Mouse (Mus musculus): ENCODE measurements around the gene Elmo1. TPM values are rescaled to one million over a fixed set of nuclear protein-coding genes. Genes with fewer than 3 reads are reported as not detected.

Gene Elmo1
- total and polyA plus RNA-seq, 3 experiments: 5.2 to 7.6 TPM; not detected in 1

DNA sequence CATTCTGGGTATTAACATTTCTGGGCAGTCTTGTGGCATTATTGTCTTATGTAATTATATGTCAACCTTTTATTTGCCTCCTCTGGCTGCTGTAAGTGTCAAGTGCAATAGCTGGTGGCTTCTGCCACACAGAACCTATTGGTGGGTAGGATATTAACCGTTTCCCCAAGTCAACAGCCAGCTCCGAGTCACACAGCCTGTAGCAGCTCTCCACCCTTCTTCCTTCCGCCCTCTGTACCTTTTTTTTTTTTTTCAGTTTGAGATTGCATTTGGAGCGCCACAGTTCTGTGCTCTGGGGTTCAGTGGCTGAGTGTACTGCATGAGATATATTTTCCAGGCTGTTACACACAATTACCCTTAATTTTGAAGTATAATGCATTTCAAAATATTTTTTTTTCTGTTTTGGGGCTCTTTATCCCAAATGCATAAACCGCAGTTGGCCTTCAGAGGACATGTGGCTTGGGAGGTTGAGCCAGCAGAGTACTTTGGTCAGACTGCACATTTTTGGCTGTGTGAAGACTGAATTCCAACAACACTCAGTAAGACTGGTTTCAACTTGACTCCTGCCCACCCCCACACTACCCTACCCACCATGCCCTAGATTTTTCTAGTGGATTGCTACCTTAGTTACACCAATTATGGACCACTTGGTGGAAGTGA lies 7.7 kb downstream of the Elmo1 start:
- no peaks in the 10 kb centered on the region for H3K27me3 ChIP-seq (ENCODE audit: control insufficient read depth in 1 of 2, insufficient read depth in 2 of 2, low read length in 2 of 2)
- no peak for TF ChIP-seq ZNF384 (IDR thresholded peaks at IDR 0.05; ENCODE audit: low read depth, low read length)
- TF ChIP-seq ZKSCAN1 (IDR thresholded peaks at IDR 0.05; ENCODE audit: low read depth, low read length): no peak
- TF ChIP-seq POLR2AphosphoS2 (IDR thresholded peaks at IDR 0.05; ENCODE audit: low read length): no peak
- H3K36me3 ChIP-seq (ENCODE audit: control insufficient read depth in 1 of 2, insufficient read depth in 2 of 2, low read length in 2 of 2): no peaks in the 10 kb centered on the region
- no peak overlapping the region for H3K27ac ChIP-seq (ENCODE audit: control insufficient read depth, low read depth, low read length)
- no peaks in the 10 kb centered on the region for H3K79me2 ChIP-seq (ENCODE audit: control insufficient read depth, insufficient read depth, low read length, poor library complexity)
- no peak overlapping the region for H3K4me3 ChIP-seq (ENCODE audit: control insufficient read depth in 1 of 2, insufficient read depth in 1 of 2, low read depth in 2 of 2, low read length in 2 of 2)
- H3K4me1 ChIP-seq (ENCODE audit: control insufficient read depth in 1 of 2, insufficient read depth in 2 of 2, low read length in 2 of 2): no peaks in the 10 kb centered on the region; a peak in 1 of 4 replicates
- no peak overlapping the region for H3K9ac ChIP-seq (ENCODE audit: control insufficient read depth, low read depth, low read length, poor library complexity, severe bottlenecking)
- no peaks in the 10 kb centered on the region for H3K9me3 ChIP-seq (replicated peaks; ENCODE audit: insufficient read depth, low read length)
- DNase-seq (ENCODE audit: low read depth, low spot score): no peak

DNA sequence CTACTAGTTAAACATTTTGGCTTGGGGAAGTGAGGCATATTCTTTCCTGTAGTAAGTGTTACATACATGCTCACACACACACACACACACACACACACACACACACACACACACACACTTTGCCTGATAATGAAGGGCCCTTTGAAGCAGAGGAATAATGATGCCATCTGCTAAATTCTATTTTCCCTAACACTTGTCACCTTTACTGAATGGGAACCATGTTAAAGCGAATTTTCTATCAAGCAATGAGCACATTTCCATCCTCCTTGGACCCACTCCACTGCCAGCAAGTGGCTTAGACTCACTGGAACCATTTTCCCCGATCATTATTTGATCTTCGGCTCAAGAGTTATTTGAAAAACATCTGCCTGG lies 8.2 kb downstream of the Elmo1 start:
- H3K9me3 ChIP-seq (replicated peaks; ENCODE audit: insufficient read depth, low read length): no peaks in the 10 kb centered on the region
- H3K79me2 ChIP-seq (ENCODE audit: control insufficient read depth, insufficient read depth, low read length, poor library complexity): no peaks in the 10 kb centered on the region
- TF ChIP-seq MAX (IDR thresholded peaks at IDR 0.05; ENCODE audit: low read length) (no peak), SMC3 (IDR thresholded peaks at IDR 0.05; ENCODE audit: low read depth, low read length) (no peak), GATA1 (IDR thresholded peaks at IDR 0.05; ENCODE audit: low read depth, low read length) (no peak), ZNF384 (IDR thresholded peaks at IDR 0.05; ENCODE audit: low read depth, low read length) (no peak), MAZ (IDR thresholded peaks at IDR 0.05; ENCODE audit: low read depth, low read length) (no peak), ZC3H11A (IDR thresholded peaks at IDR 0.05; ENCODE audit: low read depth, low read length) (no peak), EP300 (IDR thresholded peaks at IDR 0.05; ENCODE audit: low read depth in 1 of 2, low read length in 2 of 2) (no peak), HCFC1 (IDR thresholded peaks at IDR 0.05; ENCODE audit: low read depth, low read length) (no peak), USF2 (IDR thresholded peaks at IDR 0.05; ENCODE audit: borderline replicate concordance in 1 of 2, insufficient read depth in 1 of 2, low read depth in 1 of 2, low read length in 2 of 2) (no peak), ZKSCAN1 (IDR thresholded peaks at IDR 0.05; ENCODE audit: low read depth, low read length) (no peak), CHD2 (IDR thresholded peaks at IDR 0.05; ENCODE audit: low read length) (no peak), TAL1 (IDR thresholded peaks at IDR 0.05; ENCODE audit: low read length) (no peak), RAD21 (IDR thresholded peaks at IDR 0.05; ENCODE audit: low read depth, low read length) (no peak), TCF12 (IDR thresholded peaks at IDR 0.05; ENCODE audit: low read depth, low read length) (no peak), ZMIZ1 (IDR thresholded peaks at IDR 0.05; ENCODE audit: low read depth, low read length) (no peak)
- H3K27ac ChIP-seq (ENCODE audit: control insufficient read depth, low read depth, low read length): no peak overlapping the region
- H3K36me3 ChIP-seq (ENCODE audit: control insufficient read depth in 1 of 2, insufficient read depth in 2 of 2, low read length in 2 of 2): no peaks in the 10 kb centered on the region
- H3K27me3 ChIP-seq (ENCODE audit: control insufficient read depth in 1 of 2, insufficient read depth in 2 of 2, low read length in 2 of 2): no peaks in the 10 kb centered on the region
- no peak overlapping the region for H3K4me3 ChIP-seq (ENCODE audit: control insufficient read depth in 1 of 2, insufficient read depth in 1 of 2, low read depth in 2 of 2, low read length in 2 of 2)
- H3K9ac ChIP-seq (ENCODE audit: control insufficient read depth, low read depth, low read length, poor library complexity, severe bottlenecking): no peak overlapping the region
- H3K4me1 ChIP-seq (ENCODE audit: control insufficient read depth in 1 of 2, insufficient read depth in 2 of 2, low read length in 2 of 2): no peaks in the 10 kb centered on the region; a peak in 1 of 4 replicates
- no peak for DNase-seq (ENCODE audit: low read depth, low spot score)
